Mouse (Mus musculus) small intestine, adult 2 months (tissue): ENCODE measurements around the gene Rapgef3. TPM values are rescaled to one million over a fixed set of nuclear protein-coding genes. Genes with fewer than 3 reads are reported as not detected.

Source experiments
- H3K27ac ChIP-seq: fragments of 200-500 bp; 2 replicates; pipeline ENCODE4 v1.5.1; 2012; ENCODE audit warnings: low read depth, low read length, control low read depth, inconsistent platforms; ENCODE audit not compliant: insufficient read depth
- H3K27me3 ChIP-seq: fragments of 200-500 bp; 2 replicates; pipeline ENCODE4 v1.6.1; 2012; ENCODE audit warnings: mild to moderate bottlenecking, moderate library complexity, low read length, inconsistent platforms; ENCODE audit not compliant: control insufficient read depth, insufficient read depth
- H3K36me3 ChIP-seq: fragments of 200-500 bp; 2 replicates; pipeline ENCODE4 v1.6.1; 2012; ENCODE audit warnings: mild to moderate bottlenecking, low read length, control low read depth, inconsistent platforms; ENCODE audit not compliant: control insufficient read depth, insufficient read depth
- H3K4me1 ChIP-seq: fragments of 200-500 bp; 2 replicates; pipeline ENCODE4 v1.6.1; 2012; ENCODE audit warnings: low read length, inconsistent platforms, mixed read lengths; ENCODE audit not compliant: control insufficient read depth, insufficient read depth, insufficient read length
- H3K4me3 ChIP-seq: fragments of 200-500 bp; 2 replicates; pipeline ENCODE4 v1.5.1; 2012; ENCODE audit warnings: low read depth, mild to moderate bottlenecking, control low read depth, inconsistent platforms, low read length, moderate library complexity
- CTCF ChIP-seq: fragments of 200-500 bp; IDR thresholded peaks from 2 replicates; pipeline ENCODE4 v1.5.1; 2012; ENCODE audit warnings: low read depth, mild to moderate bottlenecking, control low read depth, inconsistent platforms, low read length, moderate library complexity, mixed read lengths; ENCODE audit not compliant: insufficient replicate concordance, insufficient read length; ENCODE audit errors: extremely low read depth
- POLR2A ChIP-seq: fragments of 200-500 bp; IDR thresholded peaks from 2 replicates; pipeline ENCODE4 v1.6.1; 2012; ENCODE audit warnings: low read depth, mild to moderate bottlenecking, control low read depth, inconsistent platforms, low read length, moderate library complexity
- WGBS: fragments of 180-500 bp; shearing (Covaris S2); methylation state at CpG from one replicate; pipeline ENCODE4 v1.1.7; 2018; 5-methylcytosine and 5-hydroxymethylcytosine counted together
- polyA plus RNA-seq: library from polyadenylated mRNA; depleted of rRNA; stranded (reverse); fragments of >200 nt; gene quantifications from 2 replicates; pipeline ENCODE4 v1.2.3, GENCODE M21; 2012

Rapgef3 gene
- polyA plus RNA-seq, 1 experiment: 17.1 TPM

- H3K27me3 ChIP-seq: no peaks in the 10 kb centered on the region
- H3K27ac ChIP-seq: no peak overlapping the region
- H3K4me3 ChIP-seq: no peak overlapping the region
- peaks cover 2% of the 10 kb centered on the region; the same call in 1 of the 2 replicates for H3K4me1 ChIP-seq
- TF ChIP-seq CTCF: no peak
- TF ChIP-seq POLR2A: no peak
- WGBS: 81% methylated on average over 9 of the region's 9 CpGs
- H3K36me3 ChIP-seq: no peaks in the 10 kb centered on the region
Measured at GRCm38 (mm10) chr15:97740283-97740732, 27.5 kb downstream of the Rapgef3 start.

GRCm38 (mm10) chr15:97738923-97739322 lies 28.8 kb downstream of the Rapgef3 start:
- Histone ChIP-seq H3K36me3 (no peaks in the 10 kb centered on the region), H3K4me1 (no peaks in the 10 kb centered on the region; the same call in 1 of the 2 replicates), H3K27ac (no peak overlapping the region), H3K4me3 (no peak overlapping the region), H3K27me3 (no peaks in the 10 kb centered on the region)
- WGBS: 57% methylated on average over 7 of the region's 7 CpGs
- TF ChIP-seq CTCF (no peak), POLR2A (no peak)

- Histone ChIP-seq H3K27me3 (no peaks in the 10 kb centered on the region), H3K27ac (no peak overlapping the region), H3K4me3 (no peak overlapping the region), H3K4me1 (no peaks in the 10 kb centered on the region), H3K36me3 (no peaks in the 10 kb centered on the region)
- TF ChIP-seq CTCF (no peak), POLR2A (no peak)
- WGBS: 85% methylated on average over 11 of the region's 11 CpGs
Measured at GRCm38 (mm10) chr15:97731988-97732387, 35.8 kb downstream of the Rapgef3 start.

- WGBS: 77% methylated on average over 8 of the region's 8 CpGs
- no peaks in the 10 kb centered on the region for H3K36me3 ChIP-seq
- H3K27ac ChIP-seq: no peak within 1 kb of the TSS
- no peaks in the 10 kb centered on the region for H3K27me3 ChIP-seq
- peaks cover 4% of the 10 kb centered on the region; the same call in 1 of the 2 replicates for H3K4me1 ChIP-seq
- TF ChIP-seq POLR2A: no peak
- TF ChIP-seq CTCF: no peak
- H3K4me3 ChIP-seq: no peak within 1 kb of the TSS
Measured at GRCm38 (mm10) chr15:97731111-97731510, 36.7 kb downstream of the Rapgef3 start, which contains the start of gene Endou. Gene Endou, minus strand, starts transcription at chr15:97731339.

GRCm38 (mm10) chr15:97730365-97730764 lies 37.4 kb downstream of the Rapgef3 start:
- Histone ChIP-seq H3K27me3 (no peaks in the 10 kb centered on the region), H3K27ac (no peak overlapping the region), H3K4me1 (peaks cover 4% of the 10 kb centered on the region; the same call in 1 of the 2 replicates), H3K36me3 (no peaks in the 10 kb centered on the region), H3K4me3 (no peak overlapping the region)
- no peak for TF ChIP-seq POLR2A
- no peak for TF ChIP-seq CTCF
- 45% methylated on average over 6 of the region's 6 CpGs for WGBS

- Histone ChIP-seq H3K36me3 (no peaks in the 10 kb centered on the region), H3K4me3 (no peak overlapping the region), H3K27me3 (no peaks in the 10 kb centered on the region), H3K27ac (no peak overlapping the region), H3K4me1 (peaks cover 4% of the 10 kb centered on the region; the same call in 1 of the 2 replicates)
- no peak for TF ChIP-seq CTCF
- TF ChIP-seq POLR2A: no peak
- 49% methylated on average over 7 of the region's 7 CpGs for WGBS
Measured at GRCm38 (mm10) chr15:97728804-97729203, 39.0 kb downstream of the Rapgef3 start.

GRCm38 (mm10) chr15:97728394-97728793 lies 39.4 kb downstream of the Rapgef3 start:
- H3K4me1 ChIP-seq: peaks cover 4% of the 10 kb centered on the region; the same call in 1 of the 2 replicates
- TF ChIP-seq CTCF (no peak), POLR2A (no peak)
- H3K27ac ChIP-seq: no peak overlapping the region
- H3K4me3 ChIP-seq: no peak overlapping the region
- H3K27me3 ChIP-seq: no peaks in the 10 kb centered on the region
- WGBS: 73% methylated on average over 11 of the region's 11 CpGs
- H3K36me3 ChIP-seq: no peaks in the 10 kb centered on the region
